Mouse (Mus musculus): ENCODE data around the gene Tmem198b.

DNA sequence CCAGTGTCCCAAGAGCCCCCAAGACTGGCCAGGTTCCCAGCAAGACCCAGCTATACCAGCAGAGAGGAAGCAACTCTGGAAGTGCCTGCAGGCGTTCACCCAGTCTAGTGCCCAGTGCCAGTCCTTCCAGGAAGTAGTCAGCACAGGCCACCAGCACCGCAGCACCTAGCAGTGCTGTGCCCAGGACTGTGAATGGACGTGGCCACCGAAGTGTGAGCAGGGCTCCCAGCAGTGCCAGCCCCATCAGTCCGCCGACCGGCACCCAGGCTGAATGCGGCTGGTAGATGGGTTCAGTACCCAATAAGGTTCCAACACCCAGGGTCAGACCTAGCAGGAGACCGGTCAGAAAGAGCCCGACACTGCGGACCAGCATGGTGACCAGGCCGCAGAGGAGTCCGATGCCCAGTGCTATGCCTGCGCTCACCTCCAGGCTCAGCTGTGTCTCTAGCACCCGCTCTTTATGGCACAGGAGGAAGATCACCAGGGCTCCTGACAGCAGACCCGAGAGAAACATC is 2.1 kb downstream of the Tmem198b start:
- TF ChIP-seq CTCF (IDR thresholded peaks at IDR 0.05; ENCODE audit: control insufficient read depth, insufficient read depth, low read length), result no peak
- no peak for TF ChIP-seq POLR2A (IDR thresholded peaks at IDR 0.05; ENCODE audit: borderline replicate concordance, control insufficient read depth, low read depth, low read length)

Data from bone marrow, adult 2 months (tissue).